Mouse (Mus musculus) bone marrow macrophage, adult 2 months (primary cell): ENCODE data around the gene Vwa5b2.

Source experiments
- CTCF ChIP-seq: IDR thresholded peaks from 2 replicates; pipeline ENCODE4 v1.5.1; 2012; ENCODE audit warnings: low read depth, mild to moderate bottlenecking, low read length, moderate library complexity
- POLR2A ChIP-seq: IDR thresholded peaks from 2 replicates; pipeline ENCODE4 v1.6.1; 2012; ENCODE audit warnings: mild to moderate bottlenecking, low read depth, low read length, borderline replicate concordance

GRCm38 (mm10) chr16:20557381-20557780 is 31.9 kb upstream of the Vwa5b2 start:
- no peak for TF ChIP-seq CTCF
- TF ChIP-seq POLR2A = no peak
